In the genomic region with DNA sequence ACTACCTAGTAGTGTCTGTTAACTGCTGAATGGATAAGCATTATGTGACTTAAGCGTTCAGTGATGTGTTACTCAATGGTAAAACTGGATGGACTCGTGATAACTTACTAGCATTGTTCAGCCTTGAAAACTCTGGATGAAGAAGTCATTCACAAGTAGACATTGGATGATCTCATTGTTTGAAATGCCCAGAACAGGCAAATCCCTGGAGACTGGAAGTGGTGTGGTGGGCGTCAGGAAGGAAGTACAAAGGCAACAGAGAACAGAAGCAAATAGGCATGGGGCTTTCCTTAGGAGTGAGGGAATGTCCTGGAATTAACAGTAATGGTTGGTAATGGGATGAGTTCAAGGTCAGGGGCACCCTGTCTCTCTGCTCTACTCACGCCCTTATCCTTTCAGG, we compare ENCODE assay signal across 21 mouse cellular contexts. TPM values are rescaled to one million over a fixed set of nuclear protein-coding genes. Genes with fewer than 3 reads are reported as not detected.
DNase-seq lines count a peak whose midpoint lies in the region; ATAC-seq and TF ChIP-seq lines count a peak whose summit lies in the region.
"Had no signal": no experiment of that assay in that cellular context is flagged by ENCODE, and none has a peak within 500 bp of the region (broad histone marks: within the 10 kb centered on the region; RNA-seq: fewer than 3 reads in every experiment).

No protein-coding gene starts in this region.

- TF ChIP-seq POLR2A in liver, adult 2 months (IDR thresholded peaks at IDR 0.05; ENCODE audit: extremely low read depth, insufficient read depth, low read length) = no peak

- H3K4me2 ChIP-seq in lung, embryonic 16.5 days (ENCODE audit: low read depth, low read length) = no peak overlapping the region
- H3K4me2 ChIP-seq: hindbrain, embryonic 14.5 days; intestine, embryonic 15.5 days had no signal

- 0 out of 2 replicates have a peak, but pooled peaks have one; percentile 52 for ATAC-seq in lung, embryonic 16.5 days (ENCODE audit: low read depth)
- ATAC-seq: forebrain, embryonic 14.5 days; intestine, embryonic 15.5 days had no signal

- no peak for DNase-seq in liver, adult 2 months (ENCODE audit: extremely low read depth, low read depth, low spot score)
- DNase-seq in liver = no peak
- DNase-seq in lung, postnatal 14 days = no peak
- DNase-seq in MN1 (ENCODE audit: low spot score) = peak; percentile 29
- peak; percentile 63 for DNase-seq in ZHBTc4 (ENCODE audit: low read depth, low spot score)
- DNase-seq in ovary, postnatal 14 days (ENCODE audit: low spot score) = no peak
- DNase-seq in adrenal gland, adult 18-20 months (ENCODE audit: low spot score in 2 of 2) = no peak
- DNase-seq: adrenal gland, postnatal 14 days; cerebellum, adult 11-12 months; cerebellum, adult 9-10 months; cerebellum, postnatal 25 days; gastrocnemius, postnatal 10 days; heart, adult 18-20 months; heart, postnatal 14 days had no signal

- peaks cover 42% of the 10 kb centered on the region for H3K79me2 ChIP-seq in liver, adult 2 months (ENCODE audit: control insufficient read depth, insufficient read depth, low read length)

- H3K36me3 ChIP-seq in liver, adult 2 months (ENCODE audit: control insufficient read depth, insufficient read depth, low read length) = peaks cover 4% of the 10 kb centered on the region
- H3K36me3 ChIP-seq in lung, embryonic 16.5 days (ENCODE audit: control insufficient read depth, insufficient read depth, low read length) = no peaks in the 10 kb centered on the region; the same call in 1 of the 2 replicates
- H3K36me3 ChIP-seq: intestine, embryonic 15.5 days had no signal

- WGBS in liver, adult 2 months = 59% methylated on average over 4 of the region's 4 CpGs
- 56% methylated on average over 4 of the region's 4 CpGs for WGBS in lung, embryonic 16.5 days

- H3K4me3 ChIP-seq in liver, adult 2 months (ENCODE audit: insufficient read depth, low read depth, low read length) = no peak overlapping the region
- H3K4me3 ChIP-seq in lung, embryonic 16.5 days (ENCODE audit: low read length) = no peak overlapping the region
- H3K4me3 ChIP-seq: heart, embryonic 10.5 days; hindbrain, embryonic 10.5 days; intestine, embryonic 15.5 days had no signal

- no peaks in the 10 kb centered on the region for H3K27me3 ChIP-seq in liver, adult 2 months (ENCODE audit: control insufficient read depth, insufficient read depth, low read length)
- no peaks in the 10 kb centered on the region for H3K27me3 ChIP-seq in lung, embryonic 16.5 days (ENCODE audit: control insufficient read depth, insufficient read depth, low read depth, low read length)
- H3K27me3 ChIP-seq: intestine, embryonic 15.5 days had no signal

- H3K9me3 ChIP-seq in lung, embryonic 16.5 days (ENCODE audit: control insufficient read depth, low read length) = no peaks in the 10 kb centered on the region
- H3K9me3 ChIP-seq: G1E; heart, embryonic 10.5 days; hindbrain, embryonic 10.5 days; intestine, embryonic 15.5 days had no signal

- peak overlapping the region; percentile 96 for H3K27ac ChIP-seq in liver, adult 2 months (replicated peaks; ENCODE audit: insufficient read depth, low read depth, low read length)
- no peak overlapping the region for H3K27ac ChIP-seq in lung, embryonic 16.5 days (ENCODE audit: low read length)
- H3K27ac ChIP-seq: heart, embryonic 10.5 days; hindbrain, embryonic 10.5 days; hindbrain, embryonic 14.5 days; intestine, embryonic 15.5 days had no signal

- H3K9ac ChIP-seq in liver, adult 2 months (ENCODE audit: low read depth, low read length) = peak overlapping the region; percentile 4; the same call in 1 of the 2 replicates
- no peak overlapping the region for H3K9ac ChIP-seq in lung, embryonic 16.5 days (ENCODE audit: low read length)
- H3K9ac ChIP-seq: hindbrain, embryonic 14.5 days; intestine, embryonic 15.5 days had no signal

- peaks cover 29% of the 10 kb centered on the region for H3K4me1 ChIP-seq in liver, adult 2 months (ENCODE audit: control insufficient read depth, insufficient read depth, low read length)
- H3K4me1 ChIP-seq in lung, embryonic 16.5 days (replicated peaks; ENCODE audit: control insufficient read depth, insufficient read depth, low read length) = peaks cover 9% of the 10 kb centered on the region

- no peak for TF ChIP-seq CTCF in liver, adult 2 months (IDR thresholded peaks at IDR 0.05; ENCODE audit: low read depth, low read length)

RNA-seq across cellular contexts. Expression of a gene that starts 15.8 kb away (rescaled TPM):
- total RNA-seq in liver, adult 2 months (2014; rRNA removed) = 51.8 and 84.8 TPM in 2 replicates
- 68.7 and 72.9 TPM in 2 replicates for polyA plus RNA-seq in liver, adult 2 months (2012; rRNA removed)
- polyA plus RNA-seq in lung, embryonic 16.5 days (2015; fragmentation: Nextera tagmentation; extraction: Ambion mirVana) = 24.6 and 26.2 TPM in 2 replicates
- total RNA-seq in adrenal gland, adult 18-20 months (2021) = 100 to 1,000 TPM in 1 of 2 experiments, 10 to 100 TPM in 1; 63.2 to 118 TPM

RNA-seq across cellular contexts. Expression of a gene that starts 43.9 kb away (rescaled TPM):
- 5.0 and 5.9 TPM in 2 replicates for total RNA-seq in liver, adult 2 months (2014; rRNA removed)
- polyA plus RNA-seq in liver, adult 2 months (2012; rRNA removed) = 6.6 and 7.3 TPM in 2 replicates
- polyA plus RNA-seq in lung, embryonic 16.5 days (2015; fragmentation: Nextera tagmentation; extraction: Ambion mirVana) = 24.1 and 27.0 TPM in 2 replicates
- 1 to 10 TPM; 6.1 to 7.7 TPM for total RNA-seq in adrenal gland, adult 18-20 months (2021)

RNA-seq across cellular contexts. Expression of a gene that starts 59.1 kb away (rescaled TPM):
- 4.5 and 6.8 TPM in 2 replicates for total RNA-seq in liver, adult 2 months (2014; rRNA removed)
- polyA plus RNA-seq in liver, adult 2 months (2012; rRNA removed) = 7.9 and 10.7 TPM in 2 replicates
- polyA plus RNA-seq in lung, embryonic 16.5 days (2015; fragmentation: Nextera tagmentation; extraction: Ambion mirVana) = 12.2 and 13.5 TPM in 2 replicates
- 10 to 100 TPM; 67.2 to 70.7 TPM for total RNA-seq in adrenal gland, adult 18-20 months (2021)

Comparison
In these comparisons a context has a peak if more than half of its experiments do, and no peak if none do; other contexts are left out.
1. DNase-seq: peak in MN1 (single experiment) and ZHBTc4 (single experiment); none in liver, adult 2 months (single experiment), liver (single experiment), lung, postnatal 14 days (single experiment), ovary, postnatal 14 days (single experiment) and adrenal gland, adult 18-20 months (0 of 2).